Mouse (Mus musculus): ENCODE data around the gene Pfkfb2. TPM values are rescaled to one million over a fixed set of nuclear protein-coding genes. Genes with fewer than 3 reads are reported as not detected.
"Not testable (repeated sequence)": the region's sequence is repeated elsewhere in the genome, so short reads cannot be mapped to it uniquely, and the experiment has no call there.

Gene Pfkfb2
- total RNA-seq, 2 experiments from 2014 or later, result 64.4 to 69.2 TPM

DNA sequence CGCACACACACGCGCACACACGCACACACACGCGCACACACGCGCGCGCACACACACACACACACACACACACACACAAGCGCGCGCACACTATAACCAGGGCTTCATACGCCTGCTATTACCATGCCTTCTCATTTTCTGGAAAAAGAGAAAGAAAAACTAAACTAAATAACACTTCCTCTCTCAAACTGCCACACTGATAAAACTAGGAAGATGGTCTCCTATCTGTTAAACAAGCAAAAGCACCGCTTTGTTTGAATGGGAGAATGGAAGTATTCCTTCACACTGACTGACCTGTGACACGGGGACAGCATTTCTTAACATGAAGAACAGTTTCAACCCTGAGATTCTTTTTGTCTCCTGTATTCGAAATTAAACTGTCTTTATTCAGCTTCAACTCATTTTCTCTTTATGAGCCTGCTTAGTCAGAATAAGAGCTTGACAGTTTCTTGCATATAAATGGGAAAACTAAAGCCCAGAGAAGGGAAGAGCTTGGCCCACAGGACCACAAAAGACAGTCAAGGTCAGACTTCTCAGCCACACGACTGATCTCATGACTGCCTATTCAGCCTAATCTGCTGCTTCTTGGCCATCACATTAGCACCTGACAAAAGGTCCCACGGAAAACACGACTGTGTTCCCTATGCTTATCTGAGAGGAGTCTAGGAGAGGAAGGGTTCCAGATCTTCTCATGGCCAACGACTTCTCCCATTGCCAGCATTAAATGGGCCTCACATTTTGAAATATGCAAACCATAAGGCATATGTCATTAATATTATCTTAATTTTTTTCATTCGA, 18.6 kb downstream of the Pfkfb2 start:
- DNase-seq (ENCODE audit: low spot score), result no peak
- intact Hi-C loops (cut with DNase I), result loop anchor here (10.0 kb wide), 1 partner anchor 344 kb away; no protein-coding TSS in a partner anchor

DNA sequence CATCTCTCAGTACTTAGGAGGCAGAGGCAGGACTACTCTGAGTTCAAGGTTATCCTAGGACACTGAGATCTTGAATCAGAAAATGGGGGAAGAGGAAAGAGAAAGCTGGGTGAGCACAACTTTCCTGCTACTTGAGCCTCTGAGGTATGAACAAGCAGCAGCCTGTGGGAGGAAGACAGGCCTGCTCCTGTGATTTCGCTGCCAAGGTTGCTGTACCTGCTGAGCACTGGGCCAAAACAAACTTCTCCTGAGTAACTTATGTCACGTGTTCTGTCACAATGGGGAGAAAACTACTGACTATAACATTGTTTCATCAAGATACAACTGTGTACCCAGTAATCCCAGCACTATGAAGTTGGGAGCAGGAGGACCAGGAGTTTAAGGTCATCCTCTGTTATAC, 25.4 kb downstream of the Pfkfb2 start:
- no peak for DNase-seq (ENCODE audit: low spot score)
- intact Hi-C loops (cut with DNase I), result no loop called here

DNA sequence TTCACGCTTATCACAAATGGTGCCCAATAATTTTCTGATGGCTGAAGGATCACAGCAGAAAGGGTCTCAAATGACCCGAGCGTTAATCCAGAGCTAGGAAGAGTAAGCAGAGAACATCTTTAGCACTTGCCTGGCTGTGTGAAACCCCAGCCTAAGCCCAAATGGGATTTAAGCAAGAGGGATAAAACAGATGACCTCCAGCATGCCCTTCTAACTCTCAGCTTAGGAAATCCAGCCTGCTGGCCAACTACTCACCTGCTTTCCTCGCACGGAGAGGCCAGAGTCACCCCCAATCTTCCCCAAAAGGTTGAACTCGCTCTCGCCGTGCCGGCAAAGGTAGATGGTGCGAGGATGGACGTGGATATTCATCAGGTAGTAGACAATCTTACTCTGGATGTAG, 27.1 kb downstream of the Pfkfb2 start:
- intact Hi-C loops (cut with DNase I), result no loop called here
- no peak for DNase-seq (ENCODE audit: low spot score)

DNA sequence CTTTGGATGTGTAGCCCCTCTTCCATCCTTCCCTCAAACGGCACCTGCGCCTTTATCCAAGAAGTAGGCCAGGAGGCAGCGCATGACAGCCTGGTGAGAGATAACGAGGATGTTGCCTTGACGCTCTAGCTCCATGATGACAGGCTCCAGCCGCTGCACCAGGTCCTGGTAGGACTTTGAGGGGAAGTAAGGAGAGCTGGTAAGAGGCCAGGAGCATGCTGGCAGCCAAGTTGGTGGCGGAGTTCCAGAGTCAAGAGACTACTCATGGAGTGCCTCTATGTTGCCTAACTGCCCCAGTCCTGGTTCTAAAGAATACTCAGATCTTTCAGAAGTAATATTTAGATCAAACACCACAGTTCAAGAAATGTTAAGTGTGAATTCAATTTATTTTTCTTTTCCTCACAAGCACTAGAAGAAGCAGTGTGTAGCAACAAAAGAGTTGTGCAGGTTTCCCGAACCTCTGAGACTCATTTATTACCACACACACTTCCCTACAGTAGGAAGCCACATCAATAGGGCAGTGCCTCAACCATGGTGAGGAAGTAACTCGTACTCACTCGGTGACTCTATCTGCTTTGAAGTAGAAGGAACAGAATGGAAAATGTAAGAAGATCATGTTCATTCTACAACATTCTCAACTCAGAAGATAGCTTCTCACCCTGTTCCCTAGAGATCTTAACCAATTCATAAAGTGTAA, 29.0 kb downstream of the Pfkfb2 start:
- DNase-seq (ENCODE audit: low spot score), result peak; percentile 44
- intact Hi-C loops (cut with DNase I), result no loop called here

DNA sequence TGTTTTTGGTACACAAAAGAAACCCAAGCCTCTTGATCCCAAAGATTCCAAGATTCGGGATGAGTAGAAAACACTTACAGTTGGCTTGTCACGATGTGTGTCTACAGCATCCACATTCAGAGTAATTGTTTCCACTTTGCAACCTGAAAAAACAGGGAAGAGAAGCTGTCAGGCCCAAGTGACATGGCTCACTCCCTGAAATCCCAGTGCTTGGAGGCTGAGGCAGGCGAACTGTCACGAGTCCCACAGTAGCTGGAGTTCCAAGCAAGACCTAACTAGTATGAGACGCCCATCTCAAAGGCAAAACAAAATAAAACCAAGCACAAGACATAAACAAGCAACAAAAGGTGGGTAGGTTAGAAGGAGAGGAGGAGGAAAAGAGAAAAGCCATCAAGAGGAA, 30.5 kb downstream of the Pfkfb2 start:
- intact Hi-C loops (cut with DNase I), result no loop called here
- no peak for DNase-seq (ENCODE audit: low spot score)

DNA sequence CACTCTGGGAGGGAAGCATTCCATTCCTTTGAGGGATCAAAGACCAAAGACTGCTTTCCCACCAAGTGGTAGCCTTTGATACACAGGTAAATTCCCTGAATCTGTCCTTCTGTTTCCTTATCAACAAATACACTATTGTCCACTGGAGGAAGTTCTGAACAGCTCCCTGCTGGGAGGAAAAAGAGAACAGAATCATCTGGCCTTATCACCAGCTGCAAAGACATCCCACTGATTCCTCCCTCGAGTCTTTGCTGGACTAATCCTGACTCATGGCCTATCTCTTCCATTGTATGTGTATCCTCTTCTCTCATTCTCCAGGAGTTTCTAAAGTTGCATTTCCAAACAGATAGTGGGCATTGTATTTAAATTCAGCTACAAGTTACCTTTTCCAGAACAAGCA, 45.1 kb downstream of the Pfkfb2 start:
- no peak for DNase-seq (ENCODE audit: low spot score)
- intact Hi-C loops (cut with DNase I), result no loop called here

DNA sequence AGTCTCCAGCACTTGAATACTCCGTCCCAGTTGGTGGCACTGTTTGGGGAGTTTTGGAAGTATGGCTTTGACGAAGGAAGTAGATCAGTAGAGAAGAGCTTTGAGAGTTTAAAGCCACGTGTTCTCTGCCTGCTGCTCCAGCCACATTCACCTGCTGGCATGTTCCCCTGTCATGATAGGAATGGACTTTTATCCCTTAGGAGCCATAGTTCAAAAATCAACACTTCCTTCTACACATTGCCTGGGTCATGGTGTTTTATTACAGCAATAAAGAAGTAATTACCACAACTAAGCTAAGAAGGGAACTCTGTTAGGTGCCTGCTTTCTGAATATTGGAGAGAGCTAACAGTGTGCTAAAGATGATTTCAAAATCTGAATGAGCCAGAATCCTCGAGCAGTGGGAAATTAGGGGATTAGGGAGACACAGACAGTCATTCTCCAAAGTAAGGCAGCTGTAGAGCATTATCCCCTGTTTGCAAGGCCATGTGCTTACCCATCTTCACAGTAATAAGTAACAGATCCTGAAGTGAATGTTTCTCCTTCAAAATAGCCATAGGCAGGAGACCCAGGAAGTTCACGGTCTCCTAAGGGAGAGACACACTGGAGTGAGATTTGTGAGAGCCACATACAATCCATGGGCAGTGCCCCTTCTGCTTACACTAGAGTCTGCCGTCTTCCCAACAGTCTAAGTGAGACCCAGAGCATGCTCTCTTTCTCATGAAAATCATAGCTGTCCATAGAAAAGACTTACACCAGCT, 47.2 kb downstream of the Pfkfb2 start:
- DNase-seq (ENCODE audit: low spot score), result no peak
- intact Hi-C loops (cut with DNase I), result no loop called here

DNA sequence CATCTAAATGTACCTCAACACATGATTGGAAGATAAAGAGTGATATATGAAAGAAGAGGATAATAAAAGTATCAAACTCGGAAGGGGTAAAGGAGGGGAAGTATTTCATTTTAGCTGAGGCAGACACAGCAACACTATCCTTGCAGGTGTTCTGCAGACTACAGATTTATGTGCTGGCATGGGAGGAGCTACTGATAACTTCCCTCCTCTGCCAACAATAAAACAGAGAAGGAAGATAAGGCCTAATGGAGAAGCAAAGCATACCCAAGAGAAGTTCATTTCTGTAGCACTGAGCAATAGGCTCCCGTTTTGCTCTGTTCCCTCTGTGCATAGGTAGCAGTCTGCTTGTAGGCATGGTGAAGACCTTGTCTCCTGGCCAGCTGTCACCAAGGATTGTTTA, 48.0 kb downstream of the Pfkfb2 start:
- no peak for DNase-seq (ENCODE audit: low spot score)
- intact Hi-C loops (cut with DNase I), result no loop called here

DNA sequence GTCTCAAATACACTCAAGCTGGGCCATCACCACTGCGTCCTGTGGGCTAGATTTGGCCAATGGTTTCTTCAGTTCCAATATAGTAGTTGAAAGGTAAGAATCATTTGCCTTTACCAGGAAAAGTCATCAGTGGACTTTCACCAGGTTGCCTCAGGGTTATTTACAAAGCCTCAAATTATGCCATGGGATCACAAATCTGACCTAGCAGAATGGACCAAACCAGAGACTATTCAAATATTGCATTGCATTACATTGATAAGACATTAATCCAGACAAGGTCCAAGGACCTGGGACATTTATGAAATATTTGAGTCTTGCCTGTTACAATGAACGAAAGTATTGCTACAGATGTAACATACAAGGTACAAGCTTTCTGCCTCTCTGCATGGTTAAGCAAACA, 50.5 kb downstream of the Pfkfb2 start:
- intact Hi-C loops (cut with DNase I), result no loop called here
- DNase-seq (ENCODE audit: low spot score), result no peak

DNA sequence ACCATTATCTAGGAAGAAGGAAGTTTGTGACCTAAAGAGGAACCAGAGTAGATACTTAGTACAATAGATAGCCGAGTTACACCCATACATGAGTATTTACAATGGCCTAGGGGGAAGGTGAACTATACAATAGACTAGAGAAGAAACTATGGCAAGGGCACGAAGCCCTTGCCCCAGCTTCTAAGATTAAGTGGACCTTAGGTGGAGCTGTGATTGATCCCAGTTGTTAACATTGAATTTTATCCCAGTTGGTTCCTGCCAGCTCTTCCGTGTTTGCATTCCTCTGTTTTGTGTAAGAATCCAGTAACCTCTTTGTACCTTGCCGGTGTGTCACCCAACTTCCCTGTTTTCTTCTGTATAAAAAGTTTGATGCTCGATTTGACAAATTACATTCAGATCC, 65.5 kb downstream of the Pfkfb2 start:
- intact Hi-C loops (cut with DNase I); DNase-seq (ENCODE audit: low spot score): not testable (repeated sequence)

DNA sequence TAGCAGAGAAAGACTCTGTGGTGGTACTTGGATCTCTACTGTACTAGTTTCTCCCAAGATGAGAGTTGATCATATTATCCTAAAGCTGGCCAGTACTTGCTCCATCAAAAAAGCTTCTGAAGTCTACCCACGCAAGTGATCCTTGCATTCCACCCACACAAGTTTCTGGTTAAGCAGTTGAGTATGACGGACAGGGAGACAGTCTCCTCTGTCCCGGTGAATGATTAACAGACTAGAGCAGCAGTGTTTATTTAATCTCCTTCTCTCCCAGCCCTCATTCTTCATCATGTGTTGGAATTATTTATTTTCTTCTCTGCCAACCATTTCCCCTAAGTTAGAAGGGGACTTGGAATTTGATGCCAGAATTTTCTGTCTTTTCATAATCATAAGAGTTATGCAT, 67.6 kb downstream of the Pfkfb2 start, which contains the start of gene C4bp:
TSS of gene C4bp (minus strand) at position 179 of the 400 bp plus-strand sequence.
- DNase-seq (ENCODE audit: low spot score), result no peak
- intact Hi-C loops (cut with DNase I), result no loop called here

DNA sequence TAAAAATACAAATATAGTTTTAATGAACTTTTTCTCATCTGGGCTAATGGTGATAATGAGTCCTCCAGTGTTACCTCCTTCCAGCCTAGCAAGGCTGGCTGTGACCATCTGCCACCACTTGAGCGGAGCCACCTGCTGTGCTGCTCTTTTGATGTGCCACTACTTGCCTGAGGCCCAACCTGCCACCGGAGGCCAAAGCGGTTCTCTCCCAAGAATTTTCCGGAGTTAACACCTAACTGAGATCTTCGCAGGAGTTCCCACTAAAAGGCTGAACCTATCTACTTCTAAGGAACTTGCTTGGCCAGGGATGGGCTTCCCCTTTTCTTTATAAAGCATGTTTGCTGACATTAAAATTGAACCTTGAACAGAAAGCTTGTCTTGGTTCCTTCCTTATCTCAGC, 69.4 kb downstream of the Pfkfb2 start:
- intact Hi-C loops (cut with DNase I); DNase-seq (ENCODE audit: low spot score): not testable (repeated sequence)

DNA sequence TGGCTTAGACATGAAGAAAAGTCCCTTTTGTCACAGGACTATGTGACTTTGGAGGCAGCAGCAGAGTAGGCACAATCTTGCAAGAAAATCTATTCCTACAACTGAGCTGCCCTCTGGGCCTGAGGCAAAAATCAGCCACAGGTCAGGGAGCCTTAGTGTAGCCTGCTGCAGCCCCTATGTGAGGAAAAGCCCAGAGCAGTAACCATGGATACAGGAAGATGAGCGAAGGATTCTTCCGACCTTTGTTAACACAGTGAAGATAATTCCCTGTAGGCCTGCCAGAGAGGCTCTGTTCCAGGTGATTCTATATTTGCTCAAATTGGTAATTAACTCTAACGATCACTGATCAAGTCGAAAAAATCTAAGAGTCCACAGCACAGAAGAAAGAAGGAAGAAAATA, 85.0 kb downstream of the Pfkfb2 start:
- no peak for DNase-seq (ENCODE audit: low spot score)
- intact Hi-C loops (cut with DNase I), result no loop called here

DNA sequence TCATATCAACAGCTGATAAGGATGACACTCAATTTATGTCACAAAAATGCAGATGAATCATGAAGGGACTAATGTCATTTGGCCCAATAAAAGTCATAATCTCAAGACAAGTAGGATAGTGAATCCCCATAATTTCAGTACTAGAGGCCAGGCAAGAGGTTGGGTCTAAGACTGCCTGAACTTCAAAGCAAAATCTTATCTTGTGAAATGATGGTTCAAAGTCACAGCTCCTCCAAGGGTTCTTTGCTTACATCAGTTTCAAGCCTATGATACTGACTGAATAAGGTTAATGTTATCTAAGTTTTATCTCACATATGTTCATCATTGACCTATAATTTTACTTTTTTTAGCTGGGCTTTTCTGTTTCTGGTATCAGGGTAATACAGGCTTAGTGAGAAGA, 88.1 kb downstream of the Pfkfb2 start:
- no peak for DNase-seq (ENCODE audit: low spot score)
- intact Hi-C loops (cut with DNase I), result no loop called here

Other genes with a start within 250 kb of the Pfkfb2 start
- gene Zp3r, start 99.6 kb downstream of the Pfkfb2 start, total RNA-seq (2021), result not detected
- gene C4bp, start 67.6 kb downstream of the Pfkfb2 start, total RNA-seq (2021), result not detected
- gene Gm29427, start 13.5 kb downstream of the Pfkfb2 start, total RNA-seq (2021), result under 1 TPM in 1 of 2 experiments, not detected in 1; 0.23 TPM
- gene Yod1, start 11.9 kb downstream of the Pfkfb2 start, total RNA-seq (2021), result 1 to 10 TPM; 4.6 to 5.8 TPM
- under 1 TPM; 0.31 to 0.64 TPM for gene AA986860, start 2.7 kb upstream of the Pfkfb2 start, total RNA-seq (2021)
- gene Fcamr, start 71.6 kb upstream of the Pfkfb2 start, total RNA-seq (2021), result under 1 TPM; 0.48 to 0.70 TPM
- not detected for gene Pigr, start 97.4 kb upstream of the Pfkfb2 start, total RNA-seq (2021)
- gene Fcmr, start 136.4 kb upstream of the Pfkfb2 start, total RNA-seq (2021), result 1 to 10 TPM; 1.2 to 2.4 TPM
- not detected for gene Il24, start 158.2 kb upstream of the Pfkfb2 start, total RNA-seq (2021)
- gene Il20, start 182.2 kb upstream of the Pfkfb2 start, total RNA-seq (2021), result not detected
- not detected for gene Il19, start 210.9 kb upstream of the Pfkfb2 start, total RNA-seq (2021)